Mouse (Mus musculus): ENCODE data around the gene Prok1. TPM values are rescaled to one million over a fixed set of nuclear protein-coding genes. Genes with fewer than 3 reads are reported as not detected.

The Prok1 gene
- total and polyA plus RNA-seq, 3 experiments = not detected

- H3K4me3 ChIP-seq = no peak overlapping the region
- no peak for TF ChIP-seq CTCF (IDR thresholded peaks at IDR 0.05)
- no peak for TF ChIP-seq EP300 (IDR thresholded peaks at IDR 0.05; ENCODE audit: insufficient read depth, low read depth, low read length)
- H3K27me3 ChIP-seq (ENCODE audit: control insufficient read depth, insufficient read depth, low read length) = no peaks in the 10 kb centered on the region
- H3K36me3 ChIP-seq (ENCODE audit: control insufficient read depth, insufficient read depth, low read length) = no peaks in the 10 kb centered on the region
- DNase-seq = no peak
- intact Hi-C loops (cut with DNase I) = loop anchor here (1.0 to 5.0 kb wide), 4 partner anchors 28 to 232 kb away; no protein-coding TSS in a partner anchor
- H3K9ac ChIP-seq (ENCODE audit: low read depth, low read length) = no peak overlapping the region
- no peaks in the 10 kb centered on the region for H3K79me2 ChIP-seq (replicated peaks; ENCODE audit: control insufficient read depth, insufficient read depth, low read length)
- peaks cover 15% of the 10 kb centered on the region for H3K4me1 ChIP-seq (ENCODE audit: control insufficient read depth, insufficient read depth, low read length)
- 22% methylated on average over 2 of the region's 2 CpGs for WGBS
- peak overlapping the region; percentile 67 for H3K27ac ChIP-seq
These were observed 5.6 kb downstream of the Prok1 start for GRCm38 (mm10) chr3:107233945-107234344.

DNA sequence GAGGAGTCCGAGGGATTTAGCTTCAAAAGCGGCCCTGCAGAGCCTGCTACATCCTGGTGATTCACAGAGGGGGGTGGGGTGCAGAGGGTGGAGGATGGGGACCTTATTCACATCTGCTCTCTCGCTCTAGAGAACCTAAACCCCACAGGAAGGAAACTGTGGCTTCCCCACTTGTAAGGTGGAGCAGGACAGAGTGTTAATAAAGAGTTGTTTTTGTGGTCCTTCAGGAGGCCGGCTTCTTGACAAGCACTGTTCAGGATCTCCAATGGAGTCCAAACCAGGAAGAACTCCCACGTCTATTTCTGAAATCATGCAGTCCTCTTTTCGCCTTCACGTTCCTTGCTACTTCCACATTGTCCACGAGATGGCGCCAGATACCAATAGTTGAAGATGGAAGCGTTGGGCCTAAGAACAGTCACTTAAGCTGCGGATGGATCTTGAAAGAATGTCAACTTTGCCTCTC lies 6.1 kb downstream of the Prok1 start:
- H3K4me3 ChIP-seq = no peak overlapping the region
- peak; percentile 94 for TF ChIP-seq EP300 (IDR thresholded peaks at IDR 0.05; ENCODE audit: insufficient read depth, low read depth, low read length)
- TF ChIP-seq CTCF (IDR thresholded peaks at IDR 0.05) = peak; percentile 95
- no peak; the same call in 1 of the 2 replicates for TF ChIP-seq POLR2A (IDR thresholded peaks at IDR 0.05; ENCODE audit: insufficient read depth, low read depth, low read length)
- H3K27ac ChIP-seq = peak overlapping the region; percentile 67
- H3K36me3 ChIP-seq (ENCODE audit: control insufficient read depth, insufficient read depth, low read length) = no peaks in the 10 kb centered on the region
- intact Hi-C loops (cut with DNase I) = loop anchor here (1.0 to 5.0 kb wide), 4 partner anchors 27 to 233 kb away; no protein-coding TSS in a partner anchor
- H3K79me2 ChIP-seq (replicated peaks; ENCODE audit: control insufficient read depth, insufficient read depth, low read length) = no peaks in the 10 kb centered on the region
- WGBS = 5% methylated on average over 11 of the region's 11 CpGs
- no peak overlapping the region for H3K9ac ChIP-seq (ENCODE audit: low read depth, low read length)
- DNase-seq = peak; percentile 78 to 88
- peaks cover 15% of the 10 kb centered on the region for H3K4me1 ChIP-seq (ENCODE audit: control insufficient read depth, insufficient read depth, low read length)
- H3K27me3 ChIP-seq (ENCODE audit: control insufficient read depth, insufficient read depth, low read length) = no peaks in the 10 kb centered on the region

DNA sequence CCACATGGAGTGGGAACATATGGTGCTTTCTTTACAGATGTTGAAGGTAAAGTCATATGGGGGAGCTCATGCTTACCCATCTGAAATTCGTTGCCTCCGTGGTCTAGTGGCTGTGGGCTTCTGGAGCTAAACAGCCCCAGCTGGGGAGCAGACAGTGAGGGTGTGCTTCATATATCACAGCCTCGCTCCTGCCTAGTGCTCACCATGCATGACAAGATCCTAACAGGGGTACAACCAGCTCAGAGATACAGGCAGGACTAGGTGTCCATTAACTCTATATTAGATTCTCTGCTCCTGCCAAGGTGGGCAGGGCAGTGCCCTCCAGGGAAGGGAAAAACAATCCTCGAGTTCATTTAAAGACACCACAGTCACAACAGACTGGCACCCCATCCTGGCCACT lies 8.3 kb downstream of the Prok1 start:
- Histone ChIP-seq H3K4me1 (ENCODE audit: control insufficient read depth, insufficient read depth, low read length) (peaks cover 17% of the 10 kb centered on the region), H3K79me2 (replicated peaks; ENCODE audit: control insufficient read depth, insufficient read depth, low read length) (no peaks in the 10 kb centered on the region), H3K4me3 (no peak overlapping the region), H3K9ac (ENCODE audit: low read depth, low read length) (no peak overlapping the region), H3K36me3 (ENCODE audit: control insufficient read depth, insufficient read depth, low read length) (no peaks in the 10 kb centered on the region), H3K27ac (peak overlapping the region; percentile 51), H3K27me3 (ENCODE audit: control insufficient read depth, insufficient read depth, low read length) (no peaks in the 10 kb centered on the region)
- no peak for TF ChIP-seq POLR2A (IDR thresholded peaks at IDR 0.05; ENCODE audit: insufficient read depth, low read depth, low read length)
- no peak for TF ChIP-seq CTCF (IDR thresholded peaks at IDR 0.05)
- no peak for TF ChIP-seq EP300 (IDR thresholded peaks at IDR 0.05; ENCODE audit: insufficient read depth, low read depth, low read length)
- DNase-seq = no peak
- 69% methylated on average over 4 of the region's 4 CpGs for WGBS
- intact Hi-C loops (cut with DNase I) = loop anchor here (5.0 kb wide), 1 partner anchor 126 kb away; no protein-coding TSS in a partner anchor

GRCm38 (mm10) chr3:107230527-107230926 lies 9.0 kb downstream of the Prok1 start, which contains the start of gene A630076J17Rik:
Gene A630076J17Rik, plus strand, starts transcription at chr3:107230614.
- no peak for TF ChIP-seq EP300 (IDR thresholded peaks at IDR 0.05; ENCODE audit: insufficient read depth, low read depth, low read length)
- no peak for TF ChIP-seq CTCF (IDR thresholded peaks at IDR 0.05)
- no peak for TF ChIP-seq POLR2A (IDR thresholded peaks at IDR 0.05; ENCODE audit: insufficient read depth, low read depth, low read length)
- WGBS = 23% methylated on average over 1 of the region's 1 CpGs
- Histone ChIP-seq H3K27ac (peak within 1 kb of the TSS; percentile 56), H3K4me3 (no peak within 1 kb of the TSS), H3K36me3 (ENCODE audit: control insufficient read depth, insufficient read depth, low read length) (no peaks in the 10 kb centered on the region), H3K79me2 (replicated peaks; ENCODE audit: control insufficient read depth, insufficient read depth, low read length) (no peaks in the 10 kb centered on the region), H3K27me3 (ENCODE audit: control insufficient read depth, insufficient read depth, low read length) (no peaks in the 10 kb centered on the region), H3K9ac (ENCODE audit: low read depth, low read length) (no peak within 1 kb of the TSS), H3K4me1 (ENCODE audit: control insufficient read depth, insufficient read depth, low read length) (peaks cover 18% of the 10 kb centered on the region)
- intact Hi-C loops (cut with DNase I) = loop anchor here (5.0 kb wide), 1 partner anchor 127 kb away; no protein-coding TSS in a partner anchor
- no peak for DNase-seq

GRCm38 (mm10) chr3:107229822-107230221 lies 9.7 kb downstream of the Prok1 start:
- H3K27ac ChIP-seq = peak overlapping the region; percentile 56
- 25% methylated on average over 5 of the region's 5 CpGs for WGBS
- intact Hi-C loops (cut with DNase I) = loop anchor here (5.0 kb wide), 1 partner anchor 127 kb away; no protein-coding TSS in a partner anchor

GRCm38 (mm10) chr3:107229221-107229620 lies 10.3 kb downstream of the Prok1 start:
- Histone ChIP-seq H3K27me3 (ENCODE audit: control insufficient read depth, insufficient read depth, low read length) (no peaks in the 10 kb centered on the region), H3K4me1 (ENCODE audit: control insufficient read depth, insufficient read depth, low read length) (peaks cover 18% of the 10 kb centered on the region), H3K4me3 (no peak overlapping the region), H3K9ac (ENCODE audit: low read depth, low read length) (no peak overlapping the region), H3K27ac (no peak overlapping the region), H3K79me2 (replicated peaks; ENCODE audit: control insufficient read depth, insufficient read depth, low read length) (no peaks in the 10 kb centered on the region), H3K36me3 (ENCODE audit: control insufficient read depth, insufficient read depth, low read length) (no peaks in the 10 kb centered on the region)
- TF ChIP-seq CTCF (IDR thresholded peaks at IDR 0.05) (no peak), EP300 (IDR thresholded peaks at IDR 0.05; ENCODE audit: insufficient read depth, low read depth, low read length) (no peak), POLR2A (IDR thresholded peaks at IDR 0.05; ENCODE audit: insufficient read depth, low read depth, low read length) (no peak)
- DNase-seq = no peak
- 91% methylated on average over 5 of the region's 5 CpGs for WGBS
- intact Hi-C loops (cut with DNase I) = no loop called here

More at GRCm38 (mm10) chr3:107229822-107230221, 9.7 kb downstream of the Prok1 start:
- no peak for TF ChIP-seq POLR2A (IDR thresholded peaks at IDR 0.05; ENCODE audit: insufficient read depth, low read depth, low read length)
- no peak for TF ChIP-seq EP300 (IDR thresholded peaks at IDR 0.05; ENCODE audit: insufficient read depth, low read depth, low read length)
- no peak for TF ChIP-seq CTCF (IDR thresholded peaks at IDR 0.05)
- Histone ChIP-seq H3K4me3 (no peak overlapping the region), H3K79me2 (replicated peaks; ENCODE audit: control insufficient read depth, insufficient read depth, low read length) (no peaks in the 10 kb centered on the region), H3K9ac (ENCODE audit: low read depth, low read length) (no peak overlapping the region), H3K36me3 (ENCODE audit: control insufficient read depth, insufficient read depth, low read length) (no peaks in the 10 kb centered on the region), H3K27me3 (ENCODE audit: control insufficient read depth, insufficient read depth, low read length) (no peaks in the 10 kb centered on the region), H3K4me1 (ENCODE audit: control insufficient read depth, insufficient read depth, low read length) (peaks cover 18% of the 10 kb centered on the region)
- DNase-seq = no peak

All from heart, adult 2 months (tissue).